Mouse (Mus musculus) CD8-positive naive resting alpha-beta T cell, adult 2 months (primary cell): ENCODE data around the gene Grap2.
"Not testable (repeated sequence)": the region's sequence is repeated elsewhere in the genome, so short reads cannot be mapped to it uniquely, and the experiment has no call there.

Experiments
- DNase-seq, 2 experiments: peaks; one replicate each; pipeline ENCODE4 v3.0.0; 2022; ENCODE audit warnings: low read depth in 2 of 2, low spot score in 2 of 2

The Grap2 gene

DNA sequence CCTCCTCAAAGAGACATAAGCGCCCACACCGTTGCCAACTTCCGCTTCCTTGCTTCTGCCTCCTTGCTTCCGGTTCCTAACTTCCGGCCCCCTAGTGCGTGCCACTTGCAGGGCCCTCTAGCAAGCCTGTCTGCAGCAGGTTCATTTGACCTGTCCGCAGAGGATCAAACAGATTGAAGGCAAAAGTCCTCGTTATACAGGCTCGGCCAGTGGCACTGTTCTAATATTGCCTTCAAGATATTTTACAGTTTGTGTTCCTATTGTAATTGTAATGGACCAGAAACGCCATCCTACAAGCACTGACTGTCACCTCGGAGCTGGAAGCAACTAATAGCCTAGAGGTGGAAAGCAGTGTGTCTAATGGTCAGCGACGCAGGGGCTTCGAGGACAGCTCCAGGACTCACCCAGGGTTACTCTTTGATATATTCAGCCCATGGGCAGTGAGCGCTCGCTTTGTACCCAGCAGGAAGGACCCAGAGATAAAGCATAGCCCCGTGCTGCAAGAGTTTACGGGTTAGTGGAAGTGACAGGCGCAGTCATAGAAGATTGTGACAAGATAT, 7.2 kb upstream of the Grap2 start, which contains the start of gene Enthd1:
Enthd1 (minus strand) TSS at position 51 of the 560 bp plus-strand sequence.
- no peak for DNase-seq

DNA sequence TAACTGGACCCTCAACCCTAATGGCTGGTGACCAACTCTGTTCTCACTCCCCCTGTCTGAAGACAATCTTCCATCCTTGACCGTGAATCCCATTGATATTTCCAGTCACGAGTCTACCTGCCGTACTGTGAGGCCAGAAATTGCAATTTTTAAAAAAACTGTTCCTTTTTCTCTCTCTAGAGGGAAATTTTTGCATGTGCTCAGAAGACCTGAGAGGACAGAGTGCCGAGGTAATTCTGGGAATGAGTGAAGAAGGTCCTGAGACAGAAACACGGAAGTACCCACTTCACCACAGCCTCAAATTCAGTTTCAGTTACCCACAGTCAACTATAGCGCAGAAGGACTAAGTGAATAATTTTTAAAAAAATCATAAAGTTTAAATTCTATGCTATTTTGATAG, 5.7 kb upstream of the Grap2 start:
- no peak for DNase-seq

DNA sequence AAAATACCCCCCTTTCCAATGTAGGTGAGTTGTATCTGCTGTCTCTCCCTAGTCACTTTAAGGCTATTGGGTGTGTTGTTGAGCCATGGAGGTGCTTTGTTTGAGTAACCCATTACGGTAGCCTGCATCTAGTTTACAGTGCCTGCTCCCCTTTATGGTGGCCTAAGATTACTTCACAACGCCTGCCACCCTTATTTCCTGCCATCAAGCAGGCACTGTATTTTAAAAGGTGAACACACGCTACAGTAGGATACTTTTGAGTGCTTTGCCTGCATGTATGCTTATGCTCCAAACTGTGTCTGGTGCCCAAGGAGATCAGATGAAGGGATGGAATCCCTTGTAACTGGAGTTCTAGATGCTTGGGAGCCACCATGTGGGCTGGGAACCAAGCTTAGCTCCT, 5.3 kb upstream of the Grap2 start:
- no peak for DNase-seq

DNA sequence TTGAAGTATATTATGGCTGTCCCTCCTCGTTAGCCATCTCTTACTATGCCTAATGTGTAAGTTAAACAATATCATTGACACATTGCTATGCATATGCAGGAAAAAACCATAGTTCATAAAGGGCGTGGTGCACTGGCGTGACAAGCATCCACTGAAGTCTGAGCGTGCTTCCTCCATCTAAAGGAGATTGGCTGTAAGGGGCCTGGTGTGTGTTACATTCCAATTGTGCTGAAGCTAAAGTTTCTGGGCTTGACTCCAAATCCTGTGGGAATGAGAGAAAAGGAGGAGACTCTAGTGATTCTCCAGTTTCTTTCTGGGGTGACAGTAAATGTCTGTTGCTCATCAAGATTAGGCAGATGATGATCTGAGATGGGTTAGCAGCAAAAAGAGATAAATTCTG, 4.7 kb upstream of the Grap2 start:
- DNase-seq, result no peak

DNA sequence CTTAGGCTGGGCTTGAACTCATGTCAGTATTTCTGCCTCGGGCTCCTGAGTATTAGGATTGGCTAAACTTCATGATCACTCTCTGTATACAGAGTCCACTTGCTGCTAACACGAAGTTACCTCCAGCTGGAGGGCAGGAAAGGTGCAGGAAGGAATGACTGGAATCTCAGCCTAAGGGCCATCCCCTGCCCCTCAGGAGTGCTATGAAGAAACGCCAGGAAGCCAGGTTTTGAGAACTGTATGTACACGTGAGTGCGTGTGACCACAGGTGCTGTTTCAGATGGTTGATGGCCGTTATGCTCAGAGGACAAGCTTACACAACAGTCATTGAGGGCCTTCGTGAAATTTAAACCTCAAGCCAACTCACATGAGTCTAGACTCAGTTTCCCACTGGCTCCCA, 3.2 kb upstream of the Grap2 start:
- DNase-seq, result no peak

DNA sequence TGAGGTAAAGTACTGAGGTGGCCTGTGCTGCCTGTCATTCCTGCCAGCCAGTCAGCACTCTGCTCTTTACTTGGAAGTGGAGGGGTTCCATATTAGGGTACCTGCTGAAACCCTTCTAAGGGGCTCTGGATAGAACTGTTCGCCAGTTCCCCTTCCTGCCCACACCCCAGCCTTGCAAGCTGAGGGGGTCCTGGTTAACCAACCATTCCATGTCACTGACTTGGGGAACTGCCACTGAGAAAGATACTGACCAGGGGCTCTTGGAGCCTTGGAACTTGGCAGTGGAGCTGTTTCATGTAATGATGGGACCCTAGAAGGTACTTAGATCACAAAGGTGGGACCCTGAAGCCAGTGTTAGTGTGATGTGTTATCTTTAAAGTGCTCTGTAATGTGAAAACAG, 2.2 kb upstream of the Grap2 start:
- no peak for DNase-seq

DNA sequence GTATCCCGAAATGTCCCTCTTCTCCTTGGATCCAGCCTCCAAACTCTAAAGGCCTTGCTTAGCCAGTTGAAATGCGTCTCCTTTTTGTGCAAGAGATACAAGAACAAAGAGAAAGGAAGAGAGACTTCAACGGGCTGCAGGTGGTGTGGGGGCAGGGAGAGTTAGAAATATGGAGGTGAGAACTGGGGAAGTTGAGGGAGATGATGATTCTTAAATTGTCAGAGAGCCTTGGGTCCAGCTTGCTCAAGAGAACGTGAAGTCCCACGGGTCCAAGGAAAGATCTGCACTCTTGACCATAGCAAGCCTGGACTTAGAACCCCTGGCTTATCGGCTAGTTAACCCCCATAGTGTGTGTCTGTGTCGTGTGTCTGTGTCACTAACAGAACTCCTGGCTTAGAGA, 783 bp upstream of the Grap2 start:
- DNase-seq, result no peak

DNA sequence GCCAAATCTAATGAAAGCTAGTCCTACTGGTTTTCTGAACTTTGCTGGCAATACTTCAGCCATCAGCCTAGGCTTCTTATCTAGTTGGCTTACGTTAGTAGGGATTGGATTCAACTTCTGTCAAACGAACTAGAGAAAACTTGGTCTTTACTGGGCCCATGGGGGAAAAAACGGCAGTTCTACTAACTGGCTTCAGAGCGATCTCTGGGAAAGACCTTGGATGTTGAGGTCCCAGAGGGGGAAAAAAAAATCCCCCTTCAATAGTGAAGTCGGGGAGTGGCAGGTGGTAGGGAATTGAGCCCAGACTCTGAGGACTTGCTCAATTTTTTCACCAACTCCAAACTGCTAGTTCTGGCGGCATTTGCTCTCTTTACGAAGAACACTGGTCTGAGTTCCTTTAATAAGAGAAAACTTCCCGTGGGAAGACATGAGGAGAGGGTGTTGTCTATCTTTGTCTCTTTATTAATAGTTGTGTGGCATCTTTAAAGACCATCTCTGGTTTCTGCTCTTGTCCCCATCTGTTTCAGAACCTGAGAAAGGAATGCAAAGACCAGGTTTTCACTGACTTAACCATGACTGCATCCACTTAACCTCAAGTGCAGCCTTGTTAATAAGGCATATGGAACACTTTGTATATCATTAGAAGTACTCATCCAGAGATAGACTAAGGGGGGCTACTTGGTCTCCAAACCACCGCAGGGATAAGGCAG, 572 bp downstream of the Grap2 start:
- DNase-seq, result no peak

DNA sequence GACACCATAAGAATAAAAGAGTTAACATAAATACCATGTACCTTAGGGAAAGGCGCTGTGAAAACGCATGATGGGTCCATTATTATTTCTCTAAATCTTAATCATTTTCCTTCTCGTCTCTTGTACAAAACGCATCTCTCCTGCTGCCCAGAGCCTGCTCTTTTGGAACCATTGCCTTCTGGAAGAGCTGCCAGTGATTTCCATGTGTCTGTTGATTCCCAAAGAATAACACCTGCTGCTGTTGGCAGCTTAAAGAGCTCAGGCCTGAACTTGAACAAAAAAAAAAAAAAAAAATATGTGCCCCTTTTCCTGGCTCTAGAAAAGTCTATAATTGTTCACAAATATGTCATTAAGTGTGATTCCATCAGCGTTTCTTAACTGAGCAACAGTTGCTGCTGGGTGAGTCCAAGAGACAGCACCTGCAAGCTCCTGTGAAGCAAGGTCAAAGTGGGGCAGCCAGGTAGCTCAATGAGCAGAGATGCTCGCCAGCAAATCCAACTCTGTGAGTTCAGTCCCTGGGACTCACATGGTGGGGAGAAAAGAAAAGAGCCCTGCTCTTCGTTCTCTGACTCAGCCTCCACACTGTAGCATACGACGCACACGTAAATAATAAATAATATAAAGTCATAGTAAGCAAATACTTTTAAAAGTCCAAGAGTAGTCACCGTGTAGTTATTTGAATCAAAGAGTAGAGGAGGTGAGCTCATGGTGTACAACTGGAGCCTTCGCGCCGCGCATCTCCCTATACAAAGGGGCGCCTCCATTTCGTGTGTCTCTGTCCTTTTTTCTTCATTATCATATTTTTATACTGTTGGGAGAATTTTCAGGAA, 2.0 kb downstream of the Grap2 start:
- no peak for DNase-seq

DNA sequence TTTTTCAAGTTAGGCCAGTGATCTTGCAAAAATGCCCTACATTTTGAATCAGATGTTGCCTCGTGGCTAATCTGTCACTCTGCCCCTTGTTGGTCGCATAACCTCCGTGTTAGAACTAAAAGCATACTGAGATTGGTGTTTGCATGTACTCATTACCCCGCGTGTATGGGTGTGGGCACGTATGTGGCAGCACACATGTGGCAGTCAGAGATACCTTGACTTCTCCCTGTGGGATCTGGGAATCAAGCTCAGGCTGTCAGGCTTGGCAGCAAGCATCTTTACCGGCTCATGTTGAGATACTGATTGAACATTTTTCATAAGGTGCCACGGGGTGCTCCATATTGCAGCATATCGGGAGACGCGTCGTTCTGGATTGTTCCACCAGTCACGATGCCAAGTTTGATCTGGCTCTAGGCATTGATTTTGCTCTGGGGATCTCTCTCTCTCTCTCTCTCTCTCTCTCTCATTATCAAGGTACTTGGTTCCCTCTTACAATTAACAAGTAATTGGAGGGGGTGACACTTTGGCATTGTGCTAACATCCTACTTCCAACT, 3.5 kb downstream of the Grap2 start:
- DNase-seq, result no peak

DNA sequence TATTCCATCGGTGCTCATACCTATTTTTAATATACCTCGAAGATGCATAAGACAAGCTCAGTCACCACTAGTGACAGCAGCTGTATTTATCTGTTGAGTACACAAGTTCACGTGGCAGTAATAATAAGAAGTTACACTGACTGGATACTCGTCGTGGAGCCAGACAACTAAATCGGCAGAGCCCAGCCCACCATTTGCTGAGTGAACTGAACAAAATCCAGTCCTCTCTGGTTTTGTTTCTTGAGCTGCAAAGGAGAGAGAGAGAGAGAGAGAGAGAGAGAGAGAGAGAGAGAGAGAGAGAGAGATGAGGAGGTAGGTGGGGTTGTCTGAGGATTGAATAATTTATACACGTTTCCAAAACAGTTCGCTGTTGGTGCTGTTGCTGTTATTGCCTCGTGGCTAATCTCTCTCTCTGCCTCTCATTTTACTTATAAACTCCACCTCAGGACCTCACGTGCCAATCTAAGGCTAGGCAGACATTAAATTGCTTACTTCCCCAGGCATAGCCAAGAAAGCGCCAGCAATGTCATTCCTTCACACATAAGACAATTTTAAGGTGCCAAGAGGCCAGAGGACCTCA, 4.1 kb downstream of the Grap2 start:
- no peak for DNase-seq

DNA sequence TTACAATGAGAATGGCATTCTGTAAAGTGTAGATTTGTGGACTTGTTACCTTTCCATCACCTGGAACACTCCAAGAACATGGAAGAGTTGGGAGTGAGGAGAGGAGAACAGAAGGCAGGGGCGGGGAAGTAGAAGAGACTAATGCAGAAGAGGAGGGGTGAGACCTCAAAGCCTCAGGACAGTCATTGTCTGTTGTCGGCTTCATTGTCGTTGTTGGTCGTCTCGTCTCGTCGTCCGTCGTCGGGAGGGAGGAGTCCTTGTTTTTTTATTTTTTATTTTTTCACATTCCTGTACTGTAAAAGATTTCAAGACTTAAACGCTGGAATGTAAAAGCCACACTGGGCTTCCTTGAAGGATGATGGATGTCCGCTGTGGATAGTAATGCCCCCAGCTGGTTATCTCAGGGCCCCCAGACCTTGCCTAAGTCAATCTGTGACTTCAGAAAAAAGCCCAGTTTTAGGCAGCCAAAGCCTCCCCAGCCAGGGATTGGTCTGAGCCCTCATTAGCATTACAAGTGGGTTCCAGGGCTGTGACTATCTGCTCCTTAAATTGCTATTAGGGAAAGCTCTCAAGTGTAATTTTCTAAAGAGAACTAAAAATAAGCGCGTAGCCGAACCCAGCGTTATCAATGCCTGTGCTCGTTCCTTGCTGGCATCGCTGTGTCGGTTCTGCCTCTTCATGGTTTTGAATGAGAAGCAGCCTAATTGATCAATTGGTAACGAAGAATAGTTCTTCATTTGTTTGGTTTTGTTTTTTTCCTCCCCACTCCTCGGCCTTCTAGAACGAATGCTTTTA, 5.0 kb downstream of the Grap2 start:
- DNase-seq, result no peak

DNA sequence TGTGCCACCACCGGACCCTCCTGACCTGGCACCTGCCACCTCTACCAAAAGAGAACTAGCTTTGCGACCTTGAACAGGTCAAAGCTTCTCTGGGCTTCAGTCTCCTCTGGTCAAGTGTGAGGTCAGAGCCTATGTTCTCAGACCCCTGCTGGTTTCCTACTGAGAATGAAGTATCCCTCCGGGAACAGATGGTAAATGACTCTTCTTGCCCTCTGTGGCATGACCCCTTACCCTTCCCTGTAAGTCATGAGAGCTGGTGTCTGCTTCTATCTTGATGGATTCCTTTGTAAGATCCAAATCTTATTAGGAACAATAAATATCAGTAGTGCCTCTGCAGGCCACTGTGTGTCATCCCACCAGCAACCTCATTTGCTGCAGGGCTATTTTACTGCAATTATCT, 6.7 kb downstream of the Grap2 start:
- DNase-seq, result no peak

DNA sequence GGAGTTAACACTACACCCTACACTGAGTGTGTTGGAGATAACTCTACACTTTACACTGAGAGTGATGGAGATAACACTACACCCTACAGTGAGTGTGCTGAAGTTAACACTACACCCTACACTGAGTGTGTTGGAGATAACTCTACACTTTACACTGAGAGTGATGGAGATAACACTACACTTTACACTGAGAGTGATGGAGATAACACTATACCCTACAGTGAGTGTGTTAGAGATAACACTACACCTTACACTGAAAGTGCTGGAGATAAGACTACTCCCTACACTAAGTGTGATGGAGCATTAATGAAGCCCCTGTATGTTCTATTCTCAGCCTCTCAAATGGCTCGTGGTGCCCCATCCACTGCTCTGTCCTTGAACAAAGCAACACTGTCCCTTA, 8.2 kb downstream of the Grap2 start:
- DNase-seq, result not testable (repeated sequence)

DNA sequence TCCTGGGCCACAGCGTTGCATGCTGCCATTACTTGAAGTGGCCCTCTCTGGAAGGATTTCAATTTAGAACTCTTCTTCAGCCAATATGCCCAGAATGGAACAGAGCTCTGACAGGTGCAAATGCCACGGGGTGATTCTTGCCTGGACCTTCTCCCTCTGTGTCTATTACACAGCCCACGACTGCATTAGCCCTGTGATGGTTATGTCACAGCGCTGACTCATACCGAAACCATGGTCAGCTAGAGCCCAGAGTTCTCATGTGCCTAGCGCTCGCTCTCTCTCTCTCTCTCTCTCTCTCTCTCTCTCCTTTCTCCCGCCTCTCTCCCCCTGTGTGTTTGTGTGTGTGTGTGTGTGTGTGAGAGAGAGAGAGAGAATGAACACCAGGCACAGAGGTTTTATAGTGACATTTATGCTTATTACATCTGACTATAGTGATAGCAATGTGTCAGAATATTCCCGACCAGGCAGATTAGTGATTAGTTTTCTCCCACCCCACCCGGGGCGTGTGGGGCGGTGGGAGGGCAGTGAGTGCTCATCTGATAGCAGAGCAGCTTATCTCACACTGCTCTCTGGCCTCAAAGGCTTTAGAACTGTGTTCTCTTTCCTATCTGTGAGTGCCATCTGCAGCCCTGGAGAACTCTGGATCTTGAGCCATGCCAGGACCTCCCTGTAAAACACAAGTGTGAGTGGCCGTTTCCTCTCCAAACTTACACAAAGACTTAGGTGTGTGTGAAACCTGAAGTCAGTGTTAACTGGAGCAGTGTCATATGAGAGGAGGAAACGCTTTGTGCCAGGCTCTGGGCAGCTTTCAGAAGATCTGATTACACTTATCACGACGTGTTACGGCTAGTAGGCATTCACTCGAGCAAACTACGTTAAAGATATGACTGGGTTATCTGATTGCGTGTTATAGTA, 10.4 kb downstream of the Grap2 start:
- DNase-seq, result no peak

DNA sequence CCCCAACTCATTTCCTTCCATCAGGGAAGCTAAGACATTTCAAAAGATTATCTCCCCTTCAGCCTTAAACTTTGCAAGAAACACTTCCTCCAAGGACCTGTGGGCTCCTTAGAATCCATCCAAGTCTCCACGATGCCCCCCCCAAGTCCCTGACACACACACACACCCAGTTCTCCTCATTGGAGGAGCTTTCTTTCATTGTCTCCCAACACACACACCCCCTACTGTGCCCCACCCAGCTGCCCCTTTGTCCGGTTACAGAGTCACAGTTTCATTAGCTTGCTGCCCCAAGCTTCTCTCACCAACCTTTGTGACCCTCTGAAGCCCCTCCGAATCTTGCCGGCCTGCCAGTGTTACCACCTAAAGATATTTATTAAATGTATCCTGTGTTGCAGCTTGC, 13.9 kb downstream of the Grap2 start:
- no peak for DNase-seq

DNA sequence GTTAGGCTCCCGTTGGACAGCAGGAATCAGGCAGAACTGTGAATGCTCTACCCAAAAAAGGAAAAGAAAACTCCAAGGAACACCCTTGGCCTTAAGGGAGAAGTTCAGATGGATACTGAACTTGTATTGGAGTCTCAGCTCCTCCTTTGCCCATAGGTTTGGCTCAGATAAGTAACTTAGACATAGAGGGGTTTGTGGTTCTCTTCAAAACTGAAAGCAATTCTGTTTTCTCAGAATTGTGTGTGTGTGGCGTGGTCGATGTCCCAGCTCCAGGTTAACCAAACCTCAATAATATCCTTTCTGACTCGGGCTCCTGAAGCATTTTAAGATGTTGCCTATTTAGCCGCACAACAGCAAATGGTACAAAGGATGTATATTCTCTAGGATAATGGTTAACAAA, 18.2 kb downstream of the Grap2 start:
- DNase-seq, result peak in 1 of 2 experiments; percentile 72

DNA sequence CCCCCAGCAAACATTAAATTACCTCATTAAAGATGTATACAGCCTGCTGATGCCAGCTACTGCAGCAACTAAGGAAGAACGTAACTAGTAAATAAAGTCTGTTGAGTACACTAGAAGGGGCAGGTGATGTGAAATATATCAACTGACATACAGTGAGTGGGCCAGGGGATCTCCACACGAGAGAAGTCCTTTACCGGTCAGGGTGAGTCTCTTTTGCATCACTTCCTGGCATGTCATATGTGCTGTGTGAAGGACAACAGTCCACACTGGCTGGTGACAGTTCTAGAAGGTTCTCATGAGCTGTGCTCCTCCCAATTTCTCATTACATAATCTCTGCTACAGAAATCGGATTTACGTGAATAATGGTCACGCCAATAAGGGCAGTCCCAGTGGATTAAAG, 20.3 kb downstream of the Grap2 start:
- no peak for DNase-seq

DNA sequence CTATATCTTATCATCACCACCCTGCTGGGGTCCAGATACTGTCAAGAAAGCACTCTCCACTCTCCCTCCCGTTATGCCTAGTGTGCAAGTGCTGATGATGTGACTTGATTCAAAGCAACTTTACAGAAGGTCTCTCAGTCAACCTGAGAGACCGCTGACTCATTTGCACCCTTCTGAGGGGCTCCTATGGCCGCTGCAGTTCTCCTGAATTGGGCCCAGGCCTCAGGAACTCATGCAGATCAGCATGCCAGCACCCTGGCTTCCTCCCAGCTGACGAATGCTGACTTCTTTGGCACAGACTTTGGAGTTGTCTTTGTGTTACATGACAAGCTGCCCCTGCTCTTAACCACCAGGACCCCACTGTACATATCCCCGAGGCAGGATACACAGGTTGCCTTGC, 21.5 kb downstream of the Grap2 start:
- DNase-seq, result no peak

DNA sequence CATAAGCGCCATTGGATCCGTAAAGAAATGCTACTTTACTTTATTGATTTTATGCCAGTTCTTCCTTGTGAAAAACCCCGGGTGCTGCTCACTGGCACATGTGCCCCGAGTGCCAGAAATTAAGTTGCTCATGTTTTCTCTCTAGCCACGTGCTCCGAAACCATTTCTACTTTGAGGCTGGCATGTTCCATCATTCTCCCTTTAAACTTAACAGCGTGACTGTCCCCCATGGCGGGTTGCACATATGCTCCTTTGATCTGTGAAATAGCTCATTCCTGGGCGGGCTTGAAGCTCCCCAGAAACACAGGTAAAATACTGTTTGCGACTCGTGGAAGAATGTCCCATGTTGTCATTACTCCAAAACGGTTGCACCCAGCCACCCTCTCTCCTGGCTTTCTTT, 26.4 kb downstream of the Grap2 start:
- no peak for DNase-seq
